Mouse (Mus musculus) gastrocnemius, postnatal 36 days (tissue): Measurements from ENCODE around the gene Ssbp4. TPM values are rescaled to one million over a fixed set of nuclear protein-coding genes. Genes with fewer than 3 reads are reported as not detected.

Experiments used
- DNase-seq, 2 experiments: peaks; one replicate each; pipeline ENCODE4 v3.0.0; 2022
- intact Hi-C: fragments of 180-260 bp; cut with DNase I; formaldehyde crosslinking; loops from one replicate; pipeline ENCODE4 v1.15.1; 2025
- total RNA-seq, 2 experiments: library from RNA; stranded (reverse); gene quantifications; 2 replicates each; pipeline ENCODE4 v1.2.3; 2021

The Ssbp4 gene
- total RNA-seq, 2 experiments from 2014 or later, result 12.5 to 15.9 TPM

- DNase-seq, result no peak
- intact Hi-C loops, result loop anchor here (5.0 kb wide), 1 partner anchor 70 kb away; the partner anchor contains the start of gene Iqcn
These were observed 23.7 kb upstream of the Ssbp4 start, which contains the start of gene Gdf15 for GRCm38 (mm10) chr8:70632346-70632892. Gene Gdf15 (minus strand): TSS chr8:70632456.

DNA sequence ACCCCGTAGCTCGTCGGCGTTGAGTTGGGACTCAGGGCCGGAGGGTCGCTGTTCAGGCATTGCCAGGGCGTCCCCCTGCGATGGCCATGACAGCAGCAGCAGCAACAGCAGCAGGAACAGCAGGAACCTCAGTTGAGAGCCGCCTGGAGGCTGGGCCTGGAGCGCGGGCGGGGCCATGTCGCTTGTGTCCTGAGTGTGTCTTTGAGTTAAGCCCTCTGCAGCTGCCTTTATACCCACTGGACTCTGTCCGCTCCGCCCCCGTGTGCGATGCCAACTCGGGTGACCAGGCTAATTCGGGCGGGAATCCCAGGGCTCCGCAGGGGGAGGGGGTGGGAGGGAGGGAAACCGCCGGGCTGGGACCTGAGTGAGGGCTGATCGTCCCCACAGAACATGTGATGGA lies 22.8 kb upstream of the Ssbp4 start:
- intact Hi-C loops, result loop anchor here (5.0 kb wide), 1 partner anchor 71 kb away; the partner anchor contains the start of gene Iqcn
- DNase-seq, result no peak

DNA sequence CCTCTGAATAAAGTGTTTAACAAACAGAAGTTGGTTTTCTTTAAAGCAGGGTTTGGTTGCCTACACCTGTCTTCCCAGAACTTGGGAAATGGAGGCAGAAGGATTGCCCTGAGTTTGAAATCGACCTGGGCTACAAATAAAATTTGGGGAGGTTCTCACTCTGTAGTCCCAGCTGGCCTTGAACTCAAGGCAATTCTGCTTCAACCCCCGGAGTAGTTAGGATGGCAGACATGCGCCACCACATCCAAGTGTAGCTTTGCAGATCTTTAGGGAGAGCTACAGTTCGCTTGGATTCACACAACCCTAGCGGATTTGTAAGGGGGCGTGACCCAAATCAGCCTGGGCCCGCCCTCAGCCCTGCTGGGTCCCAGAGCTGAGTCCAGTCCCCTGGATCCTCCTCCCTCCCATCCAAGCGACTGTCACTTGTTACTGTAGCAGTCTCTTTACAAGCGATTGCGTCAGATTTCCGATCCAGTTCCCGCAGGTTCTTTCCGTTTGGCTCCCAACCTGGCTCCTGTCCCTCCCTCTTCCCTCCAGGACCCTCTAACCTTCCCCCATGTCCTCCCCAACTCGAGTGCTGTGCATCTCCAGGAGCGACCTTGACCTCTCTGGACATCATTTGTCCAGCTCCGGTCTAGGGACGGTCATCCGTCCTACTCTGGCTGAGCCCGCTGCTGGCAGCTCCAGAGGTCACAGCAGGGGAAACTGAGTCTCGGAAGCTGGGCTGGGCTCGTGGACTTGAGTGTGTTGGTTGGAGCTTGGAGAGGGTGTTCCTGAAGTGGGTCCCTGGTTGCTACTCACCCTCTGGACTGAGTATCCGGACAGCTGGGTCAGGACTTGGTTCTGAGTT lies 22.1 kb upstream of the Ssbp4 start:
- DNase-seq, result peak in 1 of 2 experiments; percentile 47
- intact Hi-C loops, result loop anchor here (5.0 kb wide), 1 partner anchor 72 kb away; the partner anchor contains the start of gene Iqcn

GRCm38 (mm10) chr8:70629574-70630531 lies 21.2 kb upstream of the Ssbp4 start:
- peak; percentile 75 to 92 for DNase-seq
- intact Hi-C loops, result loop anchor here (2.0 to 5.0 kb wide), 2 partner anchors 23 to 72 kb away; partner anchors contain the start of gene Iqcn

GRCm38 (mm10) chr8:70628986-70629490 lies 20.4 kb upstream of the Ssbp4 start:
- intact Hi-C loops, result loop anchor here (2.0 kb wide), 1 partner anchor 24 kb away; no protein-coding TSS in a partner anchor
- no peak for DNase-seq

DNA sequence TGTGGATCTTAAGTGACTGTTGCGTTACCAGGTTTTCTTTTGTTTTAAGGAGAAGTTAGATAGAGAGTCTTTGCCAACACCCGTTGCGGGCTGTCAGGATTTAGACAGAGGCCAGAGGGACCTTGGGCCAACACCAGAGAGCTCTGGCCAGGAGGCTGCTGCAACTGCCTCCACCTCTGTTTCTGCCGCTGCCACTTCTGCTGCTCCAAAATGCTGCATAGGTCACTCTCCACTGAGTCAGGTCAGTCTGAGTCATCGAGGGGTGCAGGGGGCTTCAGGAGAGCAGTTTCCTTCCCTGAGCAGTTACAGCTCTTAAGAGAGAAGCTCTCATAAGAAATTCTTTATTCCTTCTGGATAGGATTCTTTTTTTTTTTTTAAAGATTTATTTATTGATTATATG lies 18.4 kb upstream of the Ssbp4 start:
- DNase-seq, result no peak
- intact Hi-C loops, result no loop called here

- peak in 1 of 2 experiments; percentile 65 for DNase-seq
These were observed 16.4 kb upstream of the Ssbp4 start for GRCm38 (mm10) chr8:70625104-70625503.

DNA sequence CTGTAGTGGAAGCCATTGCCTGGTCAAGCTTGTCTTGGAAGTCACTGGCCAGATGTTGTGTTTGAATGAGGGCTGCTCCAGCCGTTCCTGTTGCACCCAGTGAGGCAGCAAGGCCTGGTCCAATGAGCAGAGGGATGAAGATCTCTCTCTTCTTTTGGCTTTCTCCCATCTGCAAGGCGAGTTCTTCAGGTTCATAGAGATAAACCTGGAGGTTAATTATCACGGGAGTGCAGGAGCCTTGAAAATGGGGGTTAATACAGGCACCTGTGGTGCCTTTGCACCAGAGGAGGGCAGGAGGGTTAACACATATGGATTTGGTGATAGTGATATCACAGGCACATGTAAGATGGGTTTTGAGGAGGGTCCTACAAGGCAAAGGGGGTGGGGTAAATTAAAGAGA lies 13.5 kb upstream of the Ssbp4 start:
- no peak for DNase-seq
- intact Hi-C loops, result no loop called here

More at GRCm38 (mm10) chr8:70625104-70625503, 16.4 kb upstream of the Ssbp4 start:
- intact Hi-C loops, result no loop called here

GRCm38 (mm10) chr8:70618888-70619334 lies 10.2 kb upstream of the Ssbp4 start:
- intact Hi-C loops, result loop anchor here (5.0 kb wide), 1 partner anchor 33 kb away; no protein-coding TSS in a partner anchor
- DNase-seq, result peak in 1 of 2 experiments; percentile 43

DNA sequence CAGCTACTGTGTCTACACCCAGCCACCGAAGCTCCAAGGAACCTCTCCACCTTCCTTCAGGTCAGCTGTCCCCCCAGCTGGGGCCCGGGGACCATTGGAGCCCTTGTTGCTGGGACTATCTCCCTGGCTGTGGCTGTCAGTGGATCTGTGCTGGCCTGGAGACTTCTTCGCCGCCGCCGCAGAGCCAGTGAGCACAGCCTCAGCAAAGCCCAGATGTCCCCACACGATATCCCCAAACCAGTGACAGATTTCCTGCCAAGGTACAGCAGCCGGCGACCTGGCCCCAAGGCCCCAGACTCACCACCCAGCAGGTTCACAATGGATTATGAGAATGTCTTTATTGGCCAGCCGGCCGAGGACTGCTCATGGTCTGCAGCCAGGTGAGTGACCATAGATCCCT lies 9.3 kb upstream of the Ssbp4 start:
- intact Hi-C loops, result loop anchor here (5.0 kb wide), 1 partner anchor 34 kb away; no protein-coding TSS in a partner anchor

DNA sequence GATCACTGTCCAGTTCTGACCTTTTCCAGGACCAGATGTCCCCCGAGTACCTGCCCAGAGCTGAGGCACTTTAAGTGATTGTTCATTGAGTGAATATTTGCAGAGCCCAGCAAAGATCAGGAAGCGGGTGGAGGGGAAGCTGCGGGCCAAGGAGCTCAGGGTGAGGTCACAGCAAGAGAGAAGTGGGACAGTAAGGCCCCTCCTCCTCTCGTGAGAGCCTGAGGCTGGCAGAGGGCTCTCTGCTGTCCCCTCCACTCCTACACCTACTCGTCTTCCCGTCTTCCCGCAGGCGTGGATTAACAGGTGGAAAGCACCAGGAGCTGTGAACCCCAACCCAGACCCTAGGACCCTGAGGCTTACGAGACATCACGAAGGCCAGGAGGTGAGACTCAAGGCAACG lies 8.0 kb upstream of the Ssbp4 start:
- intact Hi-C loops, result loop anchor here (5.0 kb wide), 1 partner anchor 36 kb away; no protein-coding TSS in a partner anchor
- no peak for DNase-seq

More for the DNA sequence above, 9.3 kb upstream of the Ssbp4 start:
- no peak for DNase-seq

GRCm38 (mm10) chr8:70615894-70616293 lies 7.2 kb upstream of the Ssbp4 start, which contains the start of gene Lrrc25:
Gene Lrrc25 (plus strand): TSS chr8:70616155.
- intact Hi-C loops, result loop anchor here (5.0 kb wide), 1 partner anchor 36 kb away; no protein-coding TSS in a partner anchor
- DNase-seq, result no peak

DNA sequence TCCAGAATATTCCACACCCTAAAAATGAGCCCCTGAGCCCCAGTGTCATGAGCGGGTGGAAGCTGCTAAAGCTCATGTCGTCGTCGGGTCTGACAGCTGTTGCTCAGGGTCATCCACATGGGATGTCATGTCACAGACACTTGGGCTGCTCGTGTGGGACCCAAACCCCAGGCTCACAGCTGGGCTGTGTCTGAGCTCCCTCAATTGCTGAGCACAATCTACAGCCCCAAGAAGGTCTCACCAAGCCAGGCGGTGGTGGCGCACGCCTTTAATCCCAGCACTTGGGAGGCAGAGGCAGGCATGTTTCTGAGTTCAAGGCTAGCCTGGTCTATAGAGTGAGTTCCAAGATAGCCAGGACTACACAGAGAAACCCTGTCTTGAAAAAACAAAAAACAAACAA lies 6.6 kb upstream of the Ssbp4 start:
- DNase-seq, result no peak
- intact Hi-C loops, result loop anchor here (5.0 kb wide), 1 partner anchor 37 kb away; no protein-coding TSS in a partner anchor

- DNase-seq, result no peak
- intact Hi-C loops, result no loop called here
These were observed 5.8 kb upstream of the Ssbp4 start for GRCm38 (mm10) chr8:70614469-70614868.

DNA sequence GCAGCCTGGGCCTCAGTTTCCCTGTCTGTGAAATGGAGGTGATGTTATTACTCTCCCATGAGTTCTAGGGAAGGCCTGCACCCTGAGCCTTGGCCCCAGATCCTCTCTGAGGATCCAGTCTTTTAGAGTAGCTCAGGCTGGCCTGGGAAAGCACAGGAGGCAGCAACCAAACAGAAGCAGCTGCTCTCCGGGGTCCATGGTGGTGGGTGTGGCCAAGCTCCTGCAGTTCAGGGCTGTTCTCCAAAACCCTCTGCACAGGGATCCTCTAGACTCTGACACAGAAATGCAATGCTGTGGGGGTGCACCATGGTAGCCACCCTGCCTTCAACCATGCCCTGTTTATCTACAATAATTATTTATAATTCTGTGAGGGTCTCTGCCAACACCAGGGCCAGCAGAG lies 5.1 kb upstream of the Ssbp4 start:
- no peak for DNase-seq
- intact Hi-C loops, result no loop called here

GRCm38 (mm10) chr8:70611849-70612248 lies 3.2 kb upstream of the Ssbp4 start:
- intact Hi-C loops, result no loop called here
- DNase-seq, result peak; percentile 84 to 91

DNA sequence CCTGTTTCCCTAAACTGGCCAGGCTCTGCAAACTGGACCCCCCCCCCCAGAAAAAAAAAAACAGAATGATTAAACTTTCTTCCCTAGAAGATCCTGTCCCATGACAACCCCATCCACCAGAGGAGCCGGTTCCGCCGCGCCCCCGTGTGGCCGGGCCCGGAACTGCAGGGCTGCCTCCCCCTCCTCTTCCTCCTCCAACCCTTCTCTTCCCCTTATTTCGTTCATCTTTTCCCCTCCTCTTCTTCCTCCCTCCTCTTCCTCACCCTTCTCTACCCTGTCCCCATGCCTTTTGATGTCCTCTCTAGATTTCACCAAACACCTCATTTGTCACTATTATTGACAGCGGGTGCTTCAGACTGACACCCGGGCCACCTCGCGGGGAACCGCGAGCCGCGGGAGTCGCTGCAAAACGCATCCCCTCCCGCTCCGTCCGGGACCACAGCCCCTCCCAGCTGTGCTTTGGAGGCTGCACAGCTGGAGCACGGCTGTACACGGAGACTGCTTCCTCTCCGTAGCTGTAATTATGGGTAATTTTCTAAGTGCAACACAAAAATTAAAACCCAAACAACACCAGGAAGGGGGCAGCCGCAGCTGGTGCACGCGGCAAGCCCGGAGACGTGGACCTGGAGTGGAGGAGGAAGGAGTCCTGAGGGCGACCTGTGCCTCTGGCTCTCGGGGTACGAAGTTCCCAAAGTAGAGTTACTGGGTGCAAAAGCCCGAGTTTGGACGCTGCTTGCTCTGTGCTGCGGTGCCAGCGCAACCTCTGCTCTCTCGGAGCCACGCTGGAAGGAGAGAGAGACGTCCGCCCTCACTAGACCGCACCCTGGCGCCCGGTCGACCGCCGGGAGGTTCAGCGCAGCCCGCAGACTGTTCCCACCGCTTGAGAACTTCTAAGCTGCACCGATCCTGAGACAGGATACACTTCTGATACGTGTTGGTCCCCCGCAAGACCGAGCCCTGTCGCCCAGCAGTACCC lies 2.4 kb upstream of the Ssbp4 start:
- intact Hi-C loops, result no loop called here
- DNase-seq, result peak; percentile 85 to 89
